In genomic region chr2:154076271-154076670, GRCm38 (mm10) we compare ENCODE assay signal across 20 mouse cellular contexts. TPM values are rescaled to one million over a fixed set of nuclear protein-coding genes. Genes with fewer than 3 reads are reported as not detected.
DNase-seq lines count a peak whose midpoint lies in the region; ATAC-seq and TF ChIP-seq lines count a peak whose summit lies in the region.
"Had no signal": no experiment of that assay in that cellular context is flagged by ENCODE, and none has a peak within 500 bp of the region (broad histone marks: within the 10 kb centered on the region; RNA-seq: fewer than 3 reads in every experiment).

No protein-coding gene starts in this region.

- no peak overlapping the region for H3K4me3 ChIP-seq in intestine, embryonic 14.5 days (ENCODE audit: low read depth, low read length)
- H3K4me3 ChIP-seq in intestine, postnatal 0 days (ENCODE audit: low read depth, low read length), result no peak overlapping the region
- H3K4me3 ChIP-seq in hindbrain, embryonic 13.5 days, result no peak overlapping the region
- H3K4me3 ChIP-seq: erythroblast, embryonic 14.5 days; heart, embryonic 15.5 days; intestine, embryonic 15.5 days; neural tube, embryonic 15.5 days had no signal

- no peak overlapping the region for H3K4me2 ChIP-seq in intestine, embryonic 14.5 days (ENCODE audit: low read length)
- no peak overlapping the region for H3K4me2 ChIP-seq in intestine, postnatal 0 days (replicated peaks; ENCODE audit: low read depth)
- H3K4me2 ChIP-seq in hindbrain, embryonic 13.5 days, result no peak overlapping the region
- H3K4me2 ChIP-seq: heart, embryonic 15.5 days; intestine, embryonic 15.5 days; neural tube, embryonic 15.5 days had no signal

- no peaks in the 10 kb centered on the region for H3K27me3 ChIP-seq in intestine, embryonic 14.5 days (replicated peaks; ENCODE audit: control insufficient read depth, insufficient read depth, low read length)
- H3K27me3 ChIP-seq in intestine, postnatal 0 days (replicated peaks; ENCODE audit: control insufficient read depth, insufficient read depth, low read length), result no peaks in the 10 kb centered on the region
- no peaks in the 10 kb centered on the region for H3K27me3 ChIP-seq in hindbrain, embryonic 13.5 days
- H3K27me3 ChIP-seq: heart, embryonic 15.5 days; intestine, embryonic 15.5 days; neural tube, embryonic 15.5 days had no signal

- peak; percentile 51 for DNase-seq in intestine, embryonic 14.5 days (ENCODE audit: low spot score)
- peak; percentile 40 for DNase-seq in ES-CJ7 (ENCODE audit: low read depth, low spot score)
- DNase-seq in c-Kit-positive CD71-negative TER-119-negative erythroid progenitor cells, embryonic 14.5 days (ENCODE audit: low read depth), result peak; percentile 6
- peak; percentile 20 for DNase-seq in hindlimb bud, embryonic 11.5 days (ENCODE audit: extremely low spot score, low read depth, low spot score)
- no peak for DNase-seq in neural tube, embryonic 10.5 days (ENCODE audit: extremely low spot score, low spot score)
- no peak for DNase-seq in adrenal gland, postnatal 4 days (ENCODE audit: low spot score in 2 of 2)
- DNase-seq: cerebellum, postnatal 10 days; forebrain, postnatal 0 days; gastrocnemius, postnatal 25 days; right cerebral cortex, postnatal 14 days had no signal

- no peak overlapping the region for H3K9ac ChIP-seq in intestine, embryonic 14.5 days (ENCODE audit: low read length)
- H3K9ac ChIP-seq in intestine, postnatal 0 days (ENCODE audit: low read depth, low read length), result no peak overlapping the region
- H3K9ac ChIP-seq in hindbrain, embryonic 13.5 days, result no peak overlapping the region
- H3K9ac ChIP-seq: forebrain, postnatal 0 days; heart, embryonic 15.5 days; intestine, embryonic 15.5 days; neural tube, embryonic 15.5 days had no signal

- no peaks in the 10 kb centered on the region for H3K4me1 ChIP-seq in intestine, embryonic 14.5 days (replicated peaks; ENCODE audit: control insufficient read depth, insufficient read depth, low read length)
- no peaks in the 10 kb centered on the region for H3K4me1 ChIP-seq in intestine, postnatal 0 days (replicated peaks; ENCODE audit: control insufficient read depth, insufficient read depth, low read length)
- H3K4me1 ChIP-seq in hindbrain, embryonic 13.5 days (replicated peaks), result no peaks in the 10 kb centered on the region
- H3K4me1 ChIP-seq: heart, embryonic 15.5 days; intestine, embryonic 15.5 days; neural tube, embryonic 15.5 days had no signal

- H3K27ac ChIP-seq in intestine, embryonic 14.5 days (ENCODE audit: low read depth), result no peak overlapping the region
- no peak overlapping the region for H3K27ac ChIP-seq in intestine, postnatal 0 days (ENCODE audit: low read depth, low read length)
- H3K27ac ChIP-seq in hindbrain, embryonic 13.5 days, result no peak overlapping the region
- H3K27ac ChIP-seq: heart, embryonic 15.5 days; intestine, embryonic 15.5 days; neural tube, embryonic 15.5 days had no signal

- TF ChIP-seq CTCF in intestine, postnatal 0 days (IDR thresholded peaks at IDR 0.05; ENCODE audit: low read depth), result no peak

- no peaks in the 10 kb centered on the region for H3K36me3 ChIP-seq in intestine, embryonic 14.5 days (ENCODE audit: control insufficient read depth, insufficient read depth, low read length)
- H3K36me3 ChIP-seq in intestine, postnatal 0 days (ENCODE audit: control insufficient read depth, insufficient read depth), result no peaks in the 10 kb centered on the region
- no peaks in the 10 kb centered on the region for H3K36me3 ChIP-seq in hindbrain, embryonic 13.5 days
- H3K36me3 ChIP-seq: heart, embryonic 15.5 days; intestine, embryonic 15.5 days; neural tube, embryonic 15.5 days had no signal

- WGBS in intestine, embryonic 14.5 days, result 23% methylated on average over 2 of the region's 2 CpGs
- 27% methylated on average over 2 of the region's 2 CpGs for WGBS in intestine, postnatal 0 days
- 31% methylated on average over 2 of the region's 2 CpGs for WGBS in hindbrain, embryonic 13.5 days

- H3K9me3 ChIP-seq in intestine, embryonic 14.5 days (ENCODE audit: control insufficient read depth, low read length), result no peaks in the 10 kb centered on the region
- no peaks in the 10 kb centered on the region for H3K9me3 ChIP-seq in intestine, postnatal 0 days (ENCODE audit: control insufficient read depth)
- no peaks in the 10 kb centered on the region for H3K9me3 ChIP-seq in hindbrain, embryonic 13.5 days
- H3K9me3 ChIP-seq: heart, embryonic 15.5 days; intestine, embryonic 15.5 days; neural tube, embryonic 15.5 days had no signal

- ATAC-seq in intestine, embryonic 14.5 days (replicated peaks; ENCODE audit: low FRiP score, low TSS enrichment, low read depth), result no peak
- no peak for ATAC-seq in intestine, postnatal 0 days
- ATAC-seq in hindbrain, embryonic 13.5 days (ENCODE audit: low FRiP score), result no peak
- ATAC-seq: CD4-positive, CD25-positive, alpha-beta regulatory T cell, adult 4 months; forebrain, postnatal 0 days; intestine, embryonic 15.5 days had no signal

RNA-seq across cellular contexts. Expression of gene Bpifa3, which starts 53.9 kb away (rescaled TPM):
- not detected in 2 replicates for polyA plus RNA-seq in intestine, embryonic 14.5 days (2014; fragmentation: Nextera tagmentation; extraction: Ambion mirVana)
- not detected in 2 replicates for polyA plus RNA-seq in intestine, postnatal 0 days (2015; fragmentation: Nextera tagmentation; extraction: Ambion mirVana)
- polyA plus RNA-seq in hindbrain, embryonic 13.5 days (2015; fragmentation: Nextera tagmentation; extraction: Ambion mirVana), result not detected in 2 replicates
- total RNA-seq in adrenal gland, postnatal 4 days (2021), result not detected
- total RNA-seq: forebrain, postnatal 0 days; gastrocnemius, postnatal 25 days; liver, adult 2 months; midbrain, postnatal 0 days had no signal
- polyA plus RNA-seq: CD4-positive, CD25-positive, alpha-beta regulatory T cell, adult 4 months; erythroblast, embryonic 14.5 days; forebrain, postnatal 0 days; heart, embryonic 15.5 days; intestine, embryonic 15.5 days; large intestine, adult 2 months; liver, adult 2 months; midbrain, postnatal 0 days; neural tube, embryonic 15.5 days had no signal

Comparison
In these comparisons a context has a peak if more than half of its experiments do, and no peak if none do; other contexts are left out.
1. DNase-seq: peak in intestine, embryonic 14.5 days (single experiment), ES-CJ7 (single experiment), c-Kit-positive CD71-negative TER-119-negative erythroid progenitor cells, embryonic 14.5 days (single experiment) and hindlimb bud, embryonic 11.5 days (single experiment); none in neural tube, embryonic 10.5 days (single experiment) and adrenal gland, postnatal 4 days (0 of 2).